In genomic region chr17:31074053-31074590, GRCm38 (mm10) we compare ENCODE assay signal across 8 mouse cellular contexts. TPM values are rescaled to one million over a fixed set of nuclear protein-coding genes. Genes with fewer than 3 reads are reported as not detected.
DNase-seq lines count a peak whose midpoint lies in the region; ATAC-seq and TF ChIP-seq lines count a peak whose summit lies in the region.

No protein-coding gene starts in this region.

- peaks cover 22% of the 10 kb centered on the region for H3K4me1 ChIP-seq in lung, embryonic 14.5 days (ENCODE audit: insufficient read depth)
- peaks cover 12% of the 10 kb centered on the region for H3K4me1 ChIP-seq in embryonic facial prominence, embryonic 11.5 days (ENCODE audit: control insufficient read depth, insufficient read depth, low read length)
- peaks cover 62% of the 10 kb centered on the region for H3K4me1 ChIP-seq in heart, embryonic 16.5 days (ENCODE audit: control insufficient read depth, insufficient read depth, low read length)
- peaks cover 51% of the 10 kb centered on the region for H3K4me1 ChIP-seq in midbrain, embryonic 14.5 days (ENCODE audit: control insufficient read depth, insufficient read depth, low read length)

- peak overlapping the region; percentile 33; the same call in 1 of the 2 replicates for H3K27ac ChIP-seq in lung, embryonic 14.5 days (ENCODE audit: low read depth)
- 0 out of 2 replicates have a peak overlapping the region, but pooled peaks have one; percentile 11 for H3K27ac ChIP-seq in embryonic facial prominence, embryonic 11.5 days (replicated peaks; ENCODE audit: low read depth, low read length)
- H3K27ac ChIP-seq in heart, embryonic 16.5 days (ENCODE audit: low read length) = peak overlapping the region; percentile 75
- H3K27ac ChIP-seq in midbrain, embryonic 14.5 days (replicated peaks; ENCODE audit: low read depth, low read length) = peak overlapping the region; percentile 89

- no peaks in the 10 kb centered on the region for H3K27me3 ChIP-seq in lung, embryonic 14.5 days (ENCODE audit: insufficient read depth, low read length)
- no peaks in the 10 kb centered on the region for H3K27me3 ChIP-seq in embryonic facial prominence, embryonic 11.5 days (ENCODE audit: control insufficient read depth, insufficient read depth, low read length)
- no peaks in the 10 kb centered on the region for H3K27me3 ChIP-seq in heart, embryonic 16.5 days (ENCODE audit: control insufficient read depth, insufficient read depth, low read length)
- no peaks in the 10 kb centered on the region for H3K27me3 ChIP-seq in midbrain, embryonic 14.5 days (ENCODE audit: control insufficient read depth, insufficient read depth, low read length)

- TF ChIP-seq CTCF in lung, embryonic 14.5 days (IDR thresholded peaks at IDR 0.05; ENCODE audit: low read depth) = no peak

- no peak for ATAC-seq in lung, embryonic 14.5 days (ENCODE audit: insufficient read depth)
- no peak for ATAC-seq in embryonic facial prominence, embryonic 11.5 days (replicated peaks; ENCODE audit: insufficient number of reproducible peaks, low FRiP score, low TSS enrichment, low read depth)
- no peak for ATAC-seq in heart, embryonic 16.5 days (replicated peaks; ENCODE audit: extremely low read depth, insufficient read depth, low FRiP score)
- no peak for ATAC-seq in midbrain, embryonic 14.5 days (ENCODE audit: low FRiP score, low TSS enrichment)
- ATAC-seq in monocyte, adult 5-6 weeks (replicated peaks; ENCODE audit: insufficient number of reproducible peaks, low FRiP score, low TSS enrichment, poor library complexity, severe bottlenecking) = no peak

- peak overlapping the region; percentile 52 for H3K4me2 ChIP-seq in lung, embryonic 14.5 days
- H3K4me2 ChIP-seq in embryonic facial prominence, embryonic 11.5 days (ENCODE audit: low read depth, low read length) = no peak overlapping the region
- peak overlapping the region; percentile 59 for H3K4me2 ChIP-seq in heart, embryonic 16.5 days (ENCODE audit: low read depth, low read length)
- H3K4me2 ChIP-seq in midbrain, embryonic 14.5 days (ENCODE audit: low read length) = peak overlapping the region; percentile 61

- no peak overlapping the region for H3K9ac ChIP-seq in lung, embryonic 14.5 days
- H3K9ac ChIP-seq in embryonic facial prominence, embryonic 11.5 days (replicated peaks; ENCODE audit: low read length) = no peak overlapping the region
- peak overlapping the region; percentile 0; the same call in 1 of the 2 replicates for H3K9ac ChIP-seq in heart, embryonic 16.5 days (ENCODE audit: low read length)
- no peak overlapping the region for H3K9ac ChIP-seq in midbrain, embryonic 14.5 days (replicated peaks; ENCODE audit: low read length)

- no peaks in the 10 kb centered on the region for H3K36me3 ChIP-seq in lung, embryonic 14.5 days (ENCODE audit: insufficient read depth)
- no peaks in the 10 kb centered on the region for H3K36me3 ChIP-seq in embryonic facial prominence, embryonic 11.5 days (replicated peaks; ENCODE audit: control insufficient read depth, insufficient read depth, low read depth, low read length)
- H3K36me3 ChIP-seq in heart, embryonic 16.5 days (ENCODE audit: control insufficient read depth, insufficient read depth) = no peaks in the 10 kb centered on the region
- H3K36me3 ChIP-seq in midbrain, embryonic 14.5 days (ENCODE audit: control insufficient read depth, insufficient read depth, low read length) = no peaks in the 10 kb centered on the region

- WGBS in lung, embryonic 14.5 days = 29% methylated on average over 7 of the region's 7 CpGs
- WGBS in embryonic facial prominence, embryonic 11.5 days = 16% methylated on average over 7 of the region's 7 CpGs
- 23% methylated on average over 7 of the region's 7 CpGs for WGBS in heart, embryonic 16.5 days
- 18% methylated on average over 7 of the region's 7 CpGs for WGBS in midbrain, embryonic 14.5 days

- no peak for DNase-seq in lung, embryonic 14.5 days
- no peak for DNase-seq in lung, postnatal 14 days
- no peak for DNase-seq in embryonic facial prominence, embryonic 11.5 days (ENCODE audit: low spot score)
- no peak for DNase-seq in midbrain, embryonic 14.5 days
- DNase-seq in frontal cortex, postnatal 25 days (ENCODE audit: low spot score in 2 of 2) = no peak
- no peak for DNase-seq in lung, postnatal 10 days

- no peaks in the 10 kb centered on the region for H3K9me3 ChIP-seq in lung, embryonic 14.5 days (ENCODE audit: low read depth, low read length)
- no peaks in the 10 kb centered on the region for H3K9me3 ChIP-seq in embryonic facial prominence, embryonic 11.5 days (replicated peaks; ENCODE audit: control insufficient read depth, low read length)
- H3K9me3 ChIP-seq in heart, embryonic 16.5 days (replicated peaks; ENCODE audit: control insufficient read depth, low read length) = no peaks in the 10 kb centered on the region
- no peaks in the 10 kb centered on the region for H3K9me3 ChIP-seq in midbrain, embryonic 14.5 days (ENCODE audit: control insufficient read depth, low read length)

- H3K4me3 ChIP-seq in lung, embryonic 14.5 days (ENCODE audit: low read depth, low read length) = no peak overlapping the region
- H3K4me3 ChIP-seq in embryonic facial prominence, embryonic 11.5 days (ENCODE audit: low read depth, low read length) = no peak overlapping the region
- H3K4me3 ChIP-seq in heart, embryonic 16.5 days (ENCODE audit: low read length) = 0 out of 2 replicates have a peak overlapping the region, but pooled peaks have one; percentile 35
- peak overlapping the region; percentile 24; the same call in 1 of the 2 replicates for H3K4me3 ChIP-seq in midbrain, embryonic 14.5 days (replicated peaks; ENCODE audit: low read depth, low read length)

RNA-seq across cellular contexts. Expression of gene Abcg1, which starts 16.6 kb away (rescaled TPM):
- polyA plus RNA-seq in lung, embryonic 14.5 days (2014; fragmentation: Nextera tagmentation; extraction: Ambion mirVana) = 8.4 and 9.6 TPM in 2 replicates
- polyA plus RNA-seq in embryonic facial prominence, embryonic 11.5 days (2014; fragmentation: Nextera tagmentation; extraction: Ambion mirVana) = 11.7 and 13.9 TPM in 2 replicates
- polyA plus RNA-seq in heart, embryonic 16.5 days (2015; fragmentation: Nextera tagmentation; extraction: Ambion mirVana) = 12.7 and 15.6 TPM in 2 replicates
- polyA plus RNA-seq in midbrain, embryonic 14.5 days (2014; fragmentation: Nextera tagmentation; extraction: Ambion mirVana) = 23.1 and 24.7 TPM in 2 replicates
- 67.2 to 83.6 TPM (median 68.0 TPM) in 3 replicates for total RNA-seq in monocyte, adult 5-6 weeks (2017)

RNA-seq across cellular contexts. Expression of gene Tff3, which starts 55.3 kb away (rescaled TPM):
- polyA plus RNA-seq in lung, embryonic 14.5 days (2014; fragmentation: Nextera tagmentation; extraction: Ambion mirVana) = not detected in 2 replicates
- not detected in 2 replicates for polyA plus RNA-seq in embryonic facial prominence, embryonic 11.5 days (2014; fragmentation: Nextera tagmentation; extraction: Ambion mirVana)
- polyA plus RNA-seq in heart, embryonic 16.5 days (2015; fragmentation: Nextera tagmentation; extraction: Ambion mirVana) = 3.4 TPM in 1 of 2 replicates, not detected in the other
- polyA plus RNA-seq in midbrain, embryonic 14.5 days (2014; fragmentation: Nextera tagmentation; extraction: Ambion mirVana) = 0.51 and 1.3 TPM in 2 replicates
- total RNA-seq in monocyte, adult 5-6 weeks (2017) = not detected in 3 replicates

Comparison
In these comparisons a context has a peak if more than half of its experiments do, and no peak if none do; other contexts are left out.
1. H3K27ac ChIP-seq: peak in every context shown above with its lines; median percentile 89 in midbrain, embryonic 14.5 days; 75 in heart, embryonic 16.5 days; 33 in lung, embryonic 14.5 days; 11 in embryonic facial prominence, embryonic 11.5 days.
2. H3K4me3 ChIP-seq: peak in heart, embryonic 16.5 days (single experiment) and midbrain, embryonic 14.5 days (single experiment); none in lung, embryonic 14.5 days (single experiment) and embryonic facial prominence, embryonic 11.5 days (single experiment).